Mouse (Mus musculus): ENCODE data around the gene March1. TPM values are rescaled to one million over a fixed set of nuclear protein-coding genes. Genes with fewer than 3 reads are reported as not detected.
A peak's percentile ranks its signal among the peaks of the same experiment; 100 is the strongest.

The March1 gene
- polyA plus RNA-seq (2012; rRNA removed) (0.41 and 0.47 TPM in 2 replicates), polyA plus RNA-seq (2014; fragmentation: Nextera tagmentation; extraction: Ambion mirVana) (0.48 and 0.62 TPM in 2 replicates)

DNA sequence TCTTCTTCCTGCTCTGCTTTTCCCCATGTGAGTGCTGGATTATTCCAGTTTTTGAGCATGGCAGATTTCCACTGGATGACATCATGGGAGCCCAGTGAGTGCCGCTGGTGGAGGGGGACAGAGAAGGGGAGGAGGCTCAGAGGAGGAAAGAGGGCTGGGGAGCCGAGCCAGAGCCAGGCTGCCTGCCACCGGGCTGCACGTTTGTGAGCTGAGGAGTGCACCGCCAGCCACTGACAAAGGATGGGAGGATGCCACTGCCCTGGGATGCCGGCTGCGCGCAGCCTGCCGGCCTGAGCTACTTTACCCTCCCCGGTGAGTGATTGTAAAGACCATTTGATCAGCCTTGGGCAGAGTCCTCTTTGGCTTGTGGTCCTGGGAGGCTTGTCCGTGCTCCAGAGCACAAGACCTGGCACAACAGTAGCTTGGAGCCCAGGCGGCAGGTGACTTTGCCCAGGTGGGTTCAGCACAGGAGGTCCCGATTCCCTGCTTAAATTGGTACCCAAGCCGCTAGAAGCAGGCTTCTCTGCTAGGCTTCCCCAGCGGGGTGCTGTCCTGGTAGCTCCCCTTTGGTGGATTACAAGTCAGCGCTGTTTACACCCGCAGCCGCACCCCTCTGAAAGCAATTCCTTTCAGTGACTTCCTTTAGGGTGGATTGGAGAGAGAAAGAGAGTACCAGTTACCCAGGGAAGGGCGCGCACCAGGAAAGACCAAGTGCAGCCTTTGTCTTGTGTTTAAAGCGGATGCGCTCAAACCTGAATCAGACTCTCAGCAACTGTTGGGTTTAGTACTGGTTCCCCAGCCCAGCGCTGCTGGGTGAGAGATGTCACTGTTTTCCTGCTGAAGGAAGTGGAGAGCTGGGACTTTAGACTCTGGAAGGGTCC is at the start of gene March1:
March1 (plus strand) TSS at position 30 of the 881 bp plus-strand sequence.
- no peak within 1 kb of the TSS for H3K4me3 ChIP-seq (replicated peaks; ENCODE audit: low read length)
- H3K27ac ChIP-seq (replicated peaks; ENCODE audit: low read depth, low read length), result no peak within 1 kb of the TSS
- 1% methylated on average over 23 of the region's 23 CpGs for WGBS
- no peaks in the 10 kb centered on the region for H3K9me3 ChIP-seq (ENCODE audit: control insufficient read depth, low read length)
- H3K36me3 ChIP-seq (ENCODE audit: control insufficient read depth, insufficient read depth, low read length), result no peaks in the 10 kb centered on the region
- no peak within 1 kb of the TSS; the same call in 1 of the 2 replicates for H3K4me2 ChIP-seq (replicated peaks; ENCODE audit: low read depth, low read length, severe bottlenecking)
- no peak for ATAC-seq (ENCODE audit: low FRiP score, low read depth)
- TF ChIP-seq POLR2A (IDR thresholded peaks at IDR 0.05; ENCODE audit: borderline replicate concordance, extremely low read depth, insufficient read depth, insufficient read length), result no peak
- H3K9ac ChIP-seq (ENCODE audit: low read depth, low read length, severe bottlenecking), result no peak within 1 kb of the TSS
- no peak for DNase-seq (ENCODE audit: low spot score)
- H3K4me1 ChIP-seq (ENCODE audit: control insufficient read depth, insufficient read depth, low read length), result no peaks in the 10 kb centered on the region
- H3K27me3 ChIP-seq (ENCODE audit: control insufficient read depth, insufficient read depth, low read length), result peaks cover 20% of the 10 kb centered on the region; the same call in 1 of the 2 replicates

DNA sequence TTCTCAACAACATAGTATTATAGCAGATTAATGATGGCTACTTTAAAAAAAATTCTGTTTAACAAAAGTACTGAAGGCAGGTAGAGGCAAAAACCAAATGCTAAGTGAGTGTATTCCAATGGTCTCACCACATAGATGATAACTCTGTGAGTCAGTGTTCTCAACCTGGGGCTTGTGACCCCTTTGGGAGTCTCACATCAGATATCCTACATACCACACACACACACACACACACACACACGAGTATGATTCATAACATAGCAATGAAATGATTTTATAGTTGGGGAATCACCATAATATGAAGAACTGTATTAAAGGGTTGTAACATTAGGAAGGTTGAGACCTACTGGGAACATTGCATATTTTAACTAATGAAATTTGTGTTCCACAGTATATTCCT is 30.8 kb upstream of the March1 start:
- no peak overlapping the region for H3K4me3 ChIP-seq (replicated peaks; ENCODE audit: low read length)
- no peak overlapping the region for H3K4me2 ChIP-seq (replicated peaks; ENCODE audit: low read depth, low read length, severe bottlenecking)
- no peak for DNase-seq (ENCODE audit: low spot score)
- H3K27me3 ChIP-seq (ENCODE audit: control insufficient read depth, insufficient read depth, low read length), result no peaks in the 10 kb centered on the region
- no peaks in the 10 kb centered on the region for H3K9me3 ChIP-seq (ENCODE audit: control insufficient read depth, low read length)
- H3K9ac ChIP-seq (ENCODE audit: low read depth, low read length, severe bottlenecking), result no peak overlapping the region
- H3K4me1 ChIP-seq (ENCODE audit: control insufficient read depth, insufficient read depth, low read length), result no peaks in the 10 kb centered on the region
- WGBS, result 38% methylated on average over 1 of the region's 1 CpGs
- no peaks in the 10 kb centered on the region for H3K36me3 ChIP-seq (ENCODE audit: control insufficient read depth, insufficient read depth, low read length)
- no peak for ATAC-seq (ENCODE audit: low FRiP score, low read depth)
- no peak for TF ChIP-seq POLR2A (IDR thresholded peaks at IDR 0.05; ENCODE audit: borderline replicate concordance, extremely low read depth, insufficient read depth, insufficient read length)
- no peak overlapping the region for H3K27ac ChIP-seq (replicated peaks; ENCODE audit: low read depth, low read length)

DNA sequence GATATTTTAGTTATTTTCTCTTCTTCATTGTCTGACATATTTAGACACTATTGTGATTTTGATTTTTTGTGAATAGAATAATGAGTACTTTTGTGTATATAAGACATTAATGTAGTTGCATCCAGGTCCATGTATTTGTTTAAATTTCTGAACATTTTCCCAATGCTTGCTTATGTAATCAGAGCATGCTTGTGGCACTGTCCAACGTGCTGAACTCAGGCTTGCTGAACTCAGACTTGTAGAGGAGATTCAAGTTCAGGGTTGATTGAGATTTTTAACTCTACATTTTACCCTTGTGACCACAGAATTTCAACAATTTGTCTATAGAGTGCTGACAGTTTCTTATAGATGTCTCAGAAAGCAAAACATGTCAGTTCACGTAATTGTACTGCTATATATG is 14.5 kb upstream of the March1 start:
- ATAC-seq (ENCODE audit: low FRiP score, low read depth) (no peak), DNase-seq (ENCODE audit: low spot score) (peak; percentile 57)
- H3K9me3 ChIP-seq (ENCODE audit: control insufficient read depth, low read length), result no peaks in the 10 kb centered on the region
- no peak overlapping the region for H3K4me2 ChIP-seq (replicated peaks; ENCODE audit: low read depth, low read length, severe bottlenecking)
- H3K27me3 ChIP-seq (ENCODE audit: control insufficient read depth, insufficient read depth, low read length), result no peaks in the 10 kb centered on the region
- H3K4me1 ChIP-seq (ENCODE audit: control insufficient read depth, insufficient read depth, low read length), result no peaks in the 10 kb centered on the region
- H3K27ac ChIP-seq (replicated peaks; ENCODE audit: low read depth, low read length), result no peak overlapping the region
- WGBS, result 47% methylated on average over 2 of the region's 2 CpGs
- H3K9ac ChIP-seq (ENCODE audit: low read depth, low read length, severe bottlenecking), result no peak overlapping the region
- H3K4me3 ChIP-seq (replicated peaks; ENCODE audit: low read length), result no peak overlapping the region
- no peak for TF ChIP-seq POLR2A (IDR thresholded peaks at IDR 0.05; ENCODE audit: borderline replicate concordance, extremely low read depth, insufficient read depth, insufficient read length)
- no peaks in the 10 kb centered on the region for H3K36me3 ChIP-seq (ENCODE audit: control insufficient read depth, insufficient read depth, low read length)

DNA sequence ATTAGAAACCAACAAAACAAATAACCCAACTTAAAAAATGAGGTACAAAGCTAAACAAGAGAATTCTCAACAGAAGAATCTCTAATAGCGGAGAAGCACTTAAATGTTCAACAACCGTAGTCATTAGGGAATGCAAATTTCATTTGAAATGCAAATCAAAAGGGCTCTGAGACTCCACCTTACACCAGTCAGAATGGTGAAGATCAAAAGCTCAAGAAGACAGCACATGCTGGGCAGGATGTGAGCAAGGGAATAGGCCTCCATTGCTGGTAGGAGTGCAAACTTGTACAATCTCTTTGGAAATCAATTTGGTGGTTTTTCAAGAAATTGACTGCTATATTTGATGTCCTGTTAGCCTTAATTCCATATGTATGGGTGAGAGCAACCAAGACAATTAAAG is 8.2 kb upstream of the March1 start:
- Histone ChIP-seq H3K27ac (replicated peaks; ENCODE audit: low read depth, low read length) (no peak overlapping the region), H3K4me2 (replicated peaks; ENCODE audit: low read depth, low read length, severe bottlenecking) (no peak overlapping the region), H3K9ac (ENCODE audit: low read depth, low read length, severe bottlenecking) (no peak overlapping the region), H3K4me3 (replicated peaks; ENCODE audit: low read length) (no peak overlapping the region), H3K27me3 (ENCODE audit: control insufficient read depth, insufficient read depth, low read length) (no peaks in the 10 kb centered on the region), H3K9me3 (ENCODE audit: control insufficient read depth, low read length) (no peaks in the 10 kb centered on the region), H3K4me1 (ENCODE audit: control insufficient read depth, insufficient read depth, low read length) (no peaks in the 10 kb centered on the region), H3K36me3 (ENCODE audit: control insufficient read depth, insufficient read depth, low read length) (no peaks in the 10 kb centered on the region)
- TF ChIP-seq POLR2A (IDR thresholded peaks at IDR 0.05; ENCODE audit: borderline replicate concordance, extremely low read depth, insufficient read depth, insufficient read length), result no peak
- DNase-seq (ENCODE audit: low spot score), result no peak
- no peak for ATAC-seq (ENCODE audit: low FRiP score, low read depth)
- WGBS, result 60% methylated on average over 2 of the region's 2 CpGs

DNA sequence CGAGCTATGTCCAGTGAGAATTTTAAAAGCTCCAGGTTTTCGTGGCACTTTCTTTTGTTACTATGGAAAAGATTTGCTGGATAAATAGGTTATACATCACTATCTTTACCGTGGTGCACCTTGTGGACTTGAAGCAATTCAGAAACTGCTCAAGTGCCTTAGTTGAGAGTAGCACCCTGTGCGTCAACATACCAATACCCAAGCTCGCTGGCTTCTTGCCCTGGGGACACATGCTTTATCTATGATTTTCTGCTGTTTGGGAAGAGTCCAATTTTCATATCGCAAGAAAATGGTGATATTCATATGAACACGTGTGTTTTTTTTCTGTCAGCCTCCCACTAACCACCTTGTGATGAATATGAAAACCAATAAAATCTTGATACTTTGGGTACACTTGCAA is 1.3 kb downstream of the March1 start:
- DNase-seq (ENCODE audit: low spot score) (no peak), ATAC-seq (ENCODE audit: low FRiP score, low read depth) (no peak)
- H3K27me3 ChIP-seq (ENCODE audit: control insufficient read depth, insufficient read depth, low read length), result peaks cover 20% of the 10 kb centered on the region; the same call in 1 of the 2 replicates
- H3K36me3 ChIP-seq (ENCODE audit: control insufficient read depth, insufficient read depth, low read length), result no peaks in the 10 kb centered on the region
- H3K4me2 ChIP-seq (replicated peaks; ENCODE audit: low read depth, low read length, severe bottlenecking), result no peak overlapping the region
- H3K27ac ChIP-seq (replicated peaks; ENCODE audit: low read depth, low read length), result no peak overlapping the region
- no peak for TF ChIP-seq POLR2A (IDR thresholded peaks at IDR 0.05; ENCODE audit: borderline replicate concordance, extremely low read depth, insufficient read depth, insufficient read length)
- H3K4me1 ChIP-seq (ENCODE audit: control insufficient read depth, insufficient read depth, low read length), result no peaks in the 10 kb centered on the region
- H3K9ac ChIP-seq (ENCODE audit: low read depth, low read length, severe bottlenecking), result no peak overlapping the region
- H3K4me3 ChIP-seq (replicated peaks; ENCODE audit: low read length), result no peak overlapping the region
- H3K9me3 ChIP-seq (ENCODE audit: control insufficient read depth, low read length), result no peaks in the 10 kb centered on the region
- WGBS, result 33% methylated on average over 7 of the region's 7 CpGs

All from limb, embryonic 14.5 days (tissue).